Mouse (Mus musculus): ENCODE measurements at regions not wholly inside any gene's neighbourhood (a gene's known extent, or its start where the extent isn't known, plus 50 kb on each side); places are given as distances from the start of the nearest gene placed in this dataset.

DNA sequence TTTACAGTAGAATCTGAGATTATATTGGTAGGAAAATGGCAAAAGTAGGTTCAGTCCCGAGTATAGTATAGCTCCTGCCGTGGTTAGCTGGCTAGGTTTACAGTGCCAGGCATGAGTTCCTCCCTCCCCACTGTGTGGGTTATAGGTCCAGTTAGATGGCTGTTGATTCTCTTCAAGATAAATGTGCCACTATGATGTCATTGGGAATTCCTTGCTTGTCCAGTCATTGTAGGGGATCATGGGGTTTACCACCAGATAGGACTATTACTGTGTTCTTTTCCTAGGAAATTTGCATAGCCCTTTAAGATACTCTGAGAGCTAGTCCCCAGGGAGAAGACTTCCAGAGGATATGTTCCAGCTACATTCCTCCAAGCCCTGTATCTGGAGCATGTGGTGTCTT, 119.2 kb upstream of the Itga4 start:
- DNase-seq (ENCODE audit: low read depth, low spot score), result no peak

DNA sequence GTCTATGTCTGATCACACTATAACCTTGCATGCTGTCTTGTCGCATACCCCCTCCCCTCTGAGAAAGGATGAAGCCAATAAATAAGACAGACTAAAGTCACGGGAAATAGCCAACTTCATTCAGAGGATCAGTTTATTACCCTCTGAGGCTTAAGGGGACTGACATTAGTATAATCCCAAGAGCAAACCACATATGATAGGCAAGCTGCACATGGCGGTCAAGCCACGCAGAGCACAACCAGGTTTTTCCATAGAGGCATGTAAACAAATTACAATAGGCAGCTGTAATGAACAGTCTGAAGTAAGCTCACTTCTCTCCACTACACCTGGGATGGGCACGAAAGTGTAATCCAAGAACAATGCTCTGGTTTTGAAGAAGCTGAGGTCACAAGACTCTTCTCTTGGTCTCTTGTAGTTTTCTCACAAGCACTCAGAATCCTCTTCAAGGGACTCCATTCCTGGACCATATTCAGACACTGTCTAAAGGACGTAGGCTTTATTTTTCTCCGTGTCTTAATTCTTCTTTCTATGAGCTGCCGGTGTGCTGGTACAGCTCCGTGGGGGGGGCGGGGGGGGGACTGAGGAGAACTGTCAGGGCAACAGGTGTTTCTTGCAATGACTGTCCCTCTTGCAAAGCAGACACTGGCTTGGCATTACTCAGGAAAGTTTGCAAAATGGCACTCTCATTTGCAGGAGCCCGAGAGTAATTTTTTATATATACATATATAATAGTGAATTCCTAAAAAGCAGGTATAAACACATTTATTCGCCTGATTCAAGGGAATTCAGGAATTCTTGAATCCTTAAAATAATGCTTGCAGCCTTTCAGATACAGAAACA, 118.4 kb upstream of the Itga4 start:
- no peak for DNase-seq (ENCODE audit: low read depth, low spot score)

DNA sequence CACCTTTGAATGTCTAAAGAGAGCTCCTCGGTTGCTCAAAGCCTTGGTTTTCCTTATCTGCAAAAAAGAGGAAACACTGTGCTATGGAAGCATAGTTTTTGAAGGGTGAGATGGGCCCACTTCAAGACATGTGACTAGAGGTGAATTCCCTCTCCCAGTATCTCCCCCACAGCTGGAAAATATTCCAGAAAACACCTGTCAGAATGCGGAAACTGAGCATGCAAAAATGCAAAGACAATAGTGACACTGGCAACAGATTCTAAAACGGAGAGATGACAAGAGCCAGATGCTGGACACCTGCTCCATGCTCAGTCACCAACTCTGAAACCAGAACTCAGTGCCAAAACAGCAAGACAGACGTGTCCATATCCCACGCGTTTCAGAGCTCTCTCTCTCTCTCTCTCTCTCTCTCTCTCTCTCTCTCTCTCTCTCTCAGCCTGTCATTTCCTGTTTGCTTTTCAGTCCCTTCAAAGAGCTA, 117.5 kb upstream of the Itga4 start:
- DNase-seq (ENCODE audit: low read depth, low spot score), result no peak

DNA sequence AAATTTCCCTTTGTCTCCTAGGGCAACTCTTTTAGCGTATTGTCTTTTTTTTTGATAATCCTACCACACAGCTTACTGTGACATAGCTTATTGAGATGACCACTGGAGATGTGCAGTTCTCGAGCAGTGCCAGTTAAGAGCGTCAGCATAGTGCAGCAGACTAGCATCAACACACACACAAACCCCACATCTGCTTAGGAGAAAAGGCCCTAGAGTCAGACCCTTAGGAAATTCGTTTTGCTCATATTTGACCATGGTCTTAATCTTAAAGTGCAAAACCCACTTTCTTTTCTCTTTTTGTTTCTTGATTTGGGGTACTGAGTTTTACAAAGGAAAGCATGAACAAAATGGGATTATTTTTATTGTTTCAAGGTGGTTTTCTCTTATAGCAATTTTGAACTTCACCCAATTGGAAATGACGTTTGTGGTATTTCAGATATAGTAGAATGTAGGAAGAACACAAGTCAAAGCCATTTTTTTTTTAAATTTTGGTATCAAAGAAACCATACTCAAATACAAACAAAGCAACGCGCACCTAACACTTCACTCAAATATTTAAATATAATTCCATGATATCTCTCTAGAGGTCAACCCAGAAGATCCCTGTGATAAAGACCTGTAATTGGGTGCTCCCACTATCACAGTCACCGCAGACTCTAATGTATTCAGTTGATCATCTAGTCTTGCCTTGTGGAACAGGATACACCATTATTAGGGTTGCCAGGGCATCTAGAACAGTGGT, 116.7 kb upstream of the Itga4 start:
- no peak for DNase-seq (ENCODE audit: low read depth, low spot score)

DNA sequence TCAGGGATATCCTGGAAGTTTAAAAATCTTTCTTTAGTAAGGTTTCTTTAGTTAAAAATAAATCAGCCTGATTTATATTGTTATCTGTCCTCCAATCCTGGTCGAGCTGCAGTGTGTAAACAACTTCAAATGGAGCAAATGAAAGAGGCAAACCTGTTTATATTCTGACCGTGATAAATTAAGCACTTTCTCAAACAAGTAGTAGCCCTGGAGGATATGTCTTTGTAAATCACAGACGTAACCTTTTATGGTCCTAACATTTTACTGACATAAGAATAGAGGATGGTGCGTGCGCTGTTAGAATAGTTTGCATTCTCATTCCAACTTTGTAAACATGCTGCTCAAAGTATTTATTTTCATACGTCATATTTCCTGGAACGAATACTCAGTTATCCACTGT, 113.3 kb upstream of the Itga4 start:
- no peak for DNase-seq (ENCODE audit: low read depth, low spot score)

DNA sequence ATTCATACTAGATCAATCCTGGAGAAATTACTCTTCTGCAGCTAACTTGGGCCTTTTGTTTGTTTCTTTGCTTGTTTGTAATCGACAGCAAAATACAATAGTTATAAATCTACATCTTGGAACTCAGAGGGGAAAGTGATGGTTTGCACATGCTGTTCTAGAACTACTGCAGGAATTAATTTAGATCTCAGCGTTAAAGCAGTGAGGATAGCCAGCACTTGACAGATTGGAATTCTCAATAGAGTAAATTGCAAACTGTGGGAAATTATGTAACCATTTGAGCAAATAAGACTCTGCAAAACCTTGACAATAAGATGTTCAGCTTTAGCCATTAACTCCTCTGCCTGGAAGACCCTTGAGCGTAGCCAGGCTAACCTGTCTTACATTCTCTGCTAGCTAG, 112.0 kb upstream of the Itga4 start:
- DNase-seq (ENCODE audit: low read depth, low spot score), result no peak

DNA sequence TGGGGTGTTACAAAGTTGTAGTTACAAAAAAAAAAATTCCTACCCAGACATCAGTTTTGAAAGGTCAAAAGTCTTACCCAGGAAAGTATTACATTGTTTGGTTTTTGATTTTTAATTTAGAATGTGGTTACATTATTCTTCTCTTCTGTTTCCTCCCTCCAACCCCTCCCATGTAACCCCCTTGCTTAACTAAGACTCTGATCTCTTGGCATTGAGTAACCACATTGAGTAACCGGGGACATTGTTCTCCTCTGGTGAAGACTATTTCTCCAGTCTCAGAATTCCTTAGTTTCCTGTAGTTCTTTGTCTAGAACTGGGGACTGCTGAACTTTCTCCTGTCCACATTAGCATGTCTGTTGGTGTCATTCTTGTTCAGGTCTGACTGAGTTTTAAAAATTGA, 109.3 kb upstream of the Itga4 start:
- no peak for DNase-seq (ENCODE audit: low read depth, low spot score)

DNA sequence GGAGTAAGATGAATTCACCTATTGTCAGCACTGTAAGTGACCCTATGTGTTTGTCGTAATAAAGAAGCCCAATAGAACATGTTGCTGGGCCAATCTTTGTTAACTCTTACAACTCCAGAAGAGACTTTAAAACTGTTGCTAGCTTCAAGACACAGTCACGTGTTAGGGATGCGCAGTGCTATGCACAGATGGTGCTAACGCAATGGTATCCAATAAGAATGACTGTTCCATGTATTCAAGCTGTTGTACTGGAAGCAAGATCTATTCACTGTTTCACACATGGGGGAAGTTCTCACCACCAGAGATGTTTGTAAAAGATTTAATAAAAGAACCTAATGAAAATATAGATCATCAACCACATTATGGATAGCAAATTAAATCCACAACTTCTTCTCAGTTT, 108.7 kb upstream of the Itga4 start:
- no peak for DNase-seq (ENCODE audit: low read depth, low spot score)

DNA sequence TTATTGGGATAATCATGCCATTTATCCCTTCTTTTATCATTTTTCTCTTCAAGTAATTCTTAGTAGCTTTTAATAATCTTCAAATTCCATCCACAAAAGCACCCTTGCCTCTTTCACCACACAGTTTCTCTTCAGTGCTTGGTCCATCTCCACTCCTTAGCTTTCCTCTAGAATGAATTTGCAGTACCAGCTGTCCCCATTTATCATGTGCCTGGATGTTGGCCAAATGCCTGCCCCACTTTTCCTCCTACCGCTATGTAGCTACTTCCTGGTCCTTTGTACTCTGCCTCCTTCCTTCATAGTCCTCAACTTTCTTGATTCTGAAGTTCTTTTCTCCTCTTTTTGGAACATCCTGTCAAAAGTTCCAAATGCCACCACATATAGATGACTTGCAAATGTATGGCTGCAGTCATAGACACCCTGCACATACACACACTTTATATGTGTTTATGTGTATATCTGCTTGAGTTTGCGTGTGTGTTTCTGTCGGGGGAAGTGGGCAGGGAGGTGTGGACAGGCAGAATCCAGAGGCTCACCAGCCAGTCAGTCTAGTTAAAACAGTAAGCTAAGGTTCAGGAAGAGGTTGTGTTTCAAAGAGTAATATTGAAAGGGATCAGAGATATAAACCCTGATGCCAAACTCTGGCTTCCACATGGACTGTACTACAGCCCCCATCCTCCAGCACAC, 106.1 kb upstream of the Itga4 start:
- DNase-seq (ENCODE audit: low read depth, low spot score), result peak; percentile 62

DNA sequence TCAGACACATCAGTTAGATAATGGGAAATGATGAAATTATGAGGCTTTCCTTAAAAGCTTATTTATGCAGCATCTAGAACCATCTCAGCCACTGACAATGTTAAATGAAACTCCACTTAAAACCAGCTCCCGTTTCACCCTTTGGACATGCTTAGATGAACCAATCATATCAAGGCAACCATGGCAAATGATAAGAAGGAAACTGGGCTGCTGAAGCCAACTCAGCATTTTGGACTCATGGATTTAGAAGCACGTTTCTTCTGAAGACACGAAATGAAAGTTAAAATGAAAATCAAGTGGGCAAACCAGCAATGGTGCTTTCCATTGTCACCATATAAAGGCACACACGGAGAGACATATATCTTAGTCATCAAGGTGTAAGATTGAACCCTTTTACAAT, 103.6 kb upstream of the Itga4 start:
- no peak for DNase-seq (ENCODE audit: low read depth, low spot score)

DNA sequence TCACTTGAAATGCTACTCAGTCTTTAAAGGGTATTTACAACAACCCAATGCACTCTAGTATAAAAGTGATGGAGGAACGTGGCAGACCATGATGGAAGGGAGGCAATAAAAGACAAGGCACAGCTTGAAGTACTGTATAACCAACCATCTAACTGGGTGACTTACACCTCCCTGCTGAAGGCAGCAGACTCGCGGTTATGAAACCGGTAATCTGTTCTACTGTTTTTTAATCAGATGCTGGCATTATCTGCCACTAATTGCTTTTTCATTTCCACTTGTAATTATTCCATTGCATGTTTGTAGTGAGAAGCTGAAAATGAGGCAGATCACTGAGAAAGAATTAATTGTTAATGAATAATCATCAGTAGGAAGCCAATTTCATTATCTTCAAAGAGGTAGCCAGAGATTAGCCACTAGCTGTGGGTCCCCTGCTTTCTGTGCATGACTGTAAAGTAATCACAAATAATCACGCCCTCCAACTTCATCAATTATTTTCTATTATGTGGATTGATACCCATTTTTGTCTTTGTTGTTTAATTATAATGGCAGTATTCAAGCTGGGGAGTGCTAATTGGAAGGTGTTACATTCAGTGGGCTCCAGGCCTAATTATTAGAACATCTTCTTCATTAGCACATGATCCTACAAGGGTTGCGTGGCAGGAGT, 103.1 kb upstream of the Itga4 start:
- no peak for DNase-seq (ENCODE audit: low read depth, low spot score)

DNA sequence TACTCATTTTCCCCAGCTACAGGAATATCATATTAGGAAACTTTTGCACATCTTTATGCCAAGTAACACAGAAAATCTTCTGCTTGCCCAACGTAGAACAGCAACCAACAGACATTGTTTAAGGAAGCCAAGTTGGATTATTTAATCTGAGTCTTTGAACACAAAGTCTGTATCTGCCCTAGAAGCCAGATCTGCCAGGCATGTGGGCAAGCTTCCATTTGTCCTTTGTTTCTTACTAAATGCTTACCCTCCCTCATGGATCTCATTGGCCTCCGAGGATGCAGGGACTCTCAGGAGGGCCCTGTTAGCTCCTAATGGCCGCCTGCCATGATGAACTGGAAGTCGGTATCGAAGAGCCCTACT, 102.5 kb upstream of the Itga4 start:
- no peak for DNase-seq (ENCODE audit: low read depth, low spot score)

DNA sequence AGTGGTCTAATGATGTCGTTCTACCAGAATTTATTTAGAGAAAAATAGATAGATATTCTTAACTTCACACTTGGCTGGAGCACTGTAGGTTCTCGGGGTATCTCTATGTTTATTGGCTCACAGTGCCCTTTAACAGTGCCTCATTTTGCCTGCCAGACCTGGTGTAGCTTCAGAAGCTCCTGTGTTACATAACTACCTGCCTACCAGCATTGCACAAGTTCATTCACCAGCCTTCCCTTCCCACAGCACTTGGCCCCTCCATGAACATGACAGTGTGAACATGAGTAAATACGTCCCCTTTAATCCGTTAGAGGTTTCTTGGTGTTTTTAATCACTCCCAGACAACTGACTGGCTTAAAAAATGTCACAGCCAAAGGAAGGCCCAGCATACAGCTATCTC, 102.2 kb upstream of the Itga4 start:
- DNase-seq (ENCODE audit: low read depth, low spot score), result no peak

DNA sequence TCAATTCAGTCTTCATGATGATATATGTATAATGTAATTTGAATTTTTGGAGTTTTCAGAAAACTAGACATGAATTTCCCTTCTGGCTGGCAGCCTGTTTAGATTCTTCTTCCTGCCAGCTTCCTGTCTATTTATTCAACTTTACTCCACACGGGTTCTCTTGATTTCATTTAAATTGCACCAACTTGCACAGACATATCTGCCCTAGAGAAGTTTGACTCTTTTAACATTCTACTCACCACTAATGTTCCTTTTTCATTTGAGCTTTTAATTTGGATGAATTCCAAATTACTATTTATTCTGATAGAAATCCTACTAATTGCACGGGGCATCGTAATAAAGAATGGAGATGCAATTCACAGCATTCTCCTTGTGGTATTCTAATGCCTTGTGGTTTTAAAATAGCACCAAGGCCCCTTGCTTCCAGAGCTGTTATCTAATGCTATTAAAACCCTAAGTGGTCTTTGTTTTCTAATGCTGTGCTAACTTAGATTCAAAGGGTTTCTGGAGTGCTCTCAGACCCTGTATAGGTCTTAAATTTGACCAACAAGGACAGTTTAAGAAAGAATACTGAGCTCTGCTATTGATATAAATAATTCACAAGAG, 96.7 kb upstream of the Itga4 start:
- no peak for DNase-seq (ENCODE audit: low read depth, low spot score)

DNA sequence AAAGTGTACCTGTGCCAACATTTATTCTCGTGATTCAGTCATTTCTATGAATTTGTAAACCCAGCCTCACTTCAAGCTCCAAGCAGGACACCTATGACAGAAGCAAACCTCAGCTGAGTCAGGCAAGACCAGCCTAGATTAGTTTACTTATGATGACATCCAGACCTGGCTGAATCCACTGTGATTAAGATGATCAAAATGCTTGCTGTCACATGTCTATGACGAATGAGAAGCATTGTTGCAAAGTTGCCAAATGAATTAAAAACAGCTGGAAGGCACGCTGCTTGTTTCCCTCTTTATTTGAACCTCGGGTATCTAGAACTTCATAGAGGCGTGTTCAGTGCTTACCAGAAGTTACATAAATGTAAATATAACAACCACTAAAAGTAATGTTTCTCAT, 95.9 kb upstream of the Itga4 start:
- DNase-seq (ENCODE audit: low read depth, low spot score), result no peak

DNA sequence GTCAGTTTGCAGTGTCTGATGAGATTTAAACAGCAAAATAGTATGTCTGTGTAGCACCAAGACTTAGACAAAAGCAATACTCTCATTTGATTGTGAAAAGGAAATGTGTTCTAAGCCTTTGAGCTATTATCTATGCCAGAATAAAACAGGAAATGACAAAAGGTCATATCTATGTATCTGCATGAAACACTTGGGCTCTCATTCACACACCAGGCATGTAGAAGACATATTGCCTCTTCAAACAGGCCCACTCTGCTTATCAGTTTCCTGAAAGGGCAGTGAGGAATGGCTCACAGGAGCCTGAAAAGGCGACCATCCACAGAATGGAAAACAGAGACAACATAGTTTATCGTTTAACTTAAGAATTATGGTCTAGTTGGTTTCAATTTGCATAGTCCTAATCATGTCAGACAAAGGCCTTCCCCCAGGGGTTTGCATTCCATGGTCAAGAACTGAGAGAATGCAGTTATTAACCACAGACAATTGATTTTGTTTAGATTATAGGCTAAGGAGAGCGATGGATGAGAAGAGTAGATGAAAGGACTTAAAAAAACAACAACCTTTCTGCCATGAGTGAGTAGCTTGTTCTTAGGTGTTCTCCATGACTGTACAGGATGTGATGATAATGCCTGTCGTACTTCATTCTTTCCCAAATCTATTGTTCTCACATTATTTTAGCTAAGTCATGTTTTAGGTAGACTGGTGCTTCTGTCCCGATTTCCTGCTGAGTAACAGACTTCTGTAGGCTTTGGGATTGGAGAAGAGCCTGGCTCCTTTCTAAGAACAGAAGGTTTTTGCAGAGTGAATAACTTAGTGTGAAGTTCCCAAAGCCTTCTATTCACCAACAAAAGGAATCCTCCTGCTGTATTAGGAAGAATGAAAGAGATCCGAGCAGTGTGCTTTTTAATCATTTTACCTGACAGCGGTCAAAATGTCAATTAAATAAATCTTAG, 82.0 kb upstream of the Itga4 start:
- no peak for DNase-seq (ENCODE audit: low read depth, low spot score)

DNA sequence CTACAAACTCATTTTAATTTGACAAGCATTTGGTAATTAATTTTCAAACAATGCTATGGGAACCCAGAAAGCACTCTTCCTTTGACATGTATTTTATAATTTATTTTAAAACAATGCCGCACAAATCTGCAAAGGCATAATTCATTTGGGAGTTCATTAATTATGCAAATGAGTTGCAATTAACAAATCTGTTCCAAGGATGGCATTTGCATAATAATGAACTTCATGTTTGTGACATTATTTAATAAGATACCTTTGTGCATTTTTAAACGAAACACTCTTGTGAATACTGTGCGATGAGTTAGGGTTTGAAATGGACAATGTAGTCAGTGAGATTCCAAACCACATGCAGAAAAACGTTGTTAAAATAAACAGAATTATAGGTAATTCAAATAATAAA, 80.9 kb upstream of the Itga4 start:
- no peak for DNase-seq (ENCODE audit: low read depth, low spot score)

DNA sequence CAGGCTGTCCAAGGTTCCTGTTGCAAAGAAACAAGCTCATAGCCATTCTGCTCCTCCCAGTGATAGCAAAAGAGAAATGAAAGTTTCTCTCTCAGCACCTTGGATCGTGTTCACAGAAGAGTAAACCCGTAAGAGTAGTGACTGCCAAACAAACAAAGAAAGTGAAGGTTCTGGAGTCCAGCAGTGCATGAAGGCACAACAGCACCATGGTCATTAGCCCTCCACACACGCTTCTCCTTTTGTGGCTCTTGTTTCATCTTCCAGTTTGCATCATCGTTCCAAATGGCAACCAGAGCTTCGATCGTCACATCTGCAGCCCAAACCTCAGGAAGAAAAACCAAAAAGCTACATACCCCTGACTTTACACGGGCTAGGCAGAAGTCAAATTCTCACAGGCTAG, 74.4 kb upstream of the Itga4 start:
- DNase-seq (ENCODE audit: low read depth, low spot score), result no peak

DNA sequence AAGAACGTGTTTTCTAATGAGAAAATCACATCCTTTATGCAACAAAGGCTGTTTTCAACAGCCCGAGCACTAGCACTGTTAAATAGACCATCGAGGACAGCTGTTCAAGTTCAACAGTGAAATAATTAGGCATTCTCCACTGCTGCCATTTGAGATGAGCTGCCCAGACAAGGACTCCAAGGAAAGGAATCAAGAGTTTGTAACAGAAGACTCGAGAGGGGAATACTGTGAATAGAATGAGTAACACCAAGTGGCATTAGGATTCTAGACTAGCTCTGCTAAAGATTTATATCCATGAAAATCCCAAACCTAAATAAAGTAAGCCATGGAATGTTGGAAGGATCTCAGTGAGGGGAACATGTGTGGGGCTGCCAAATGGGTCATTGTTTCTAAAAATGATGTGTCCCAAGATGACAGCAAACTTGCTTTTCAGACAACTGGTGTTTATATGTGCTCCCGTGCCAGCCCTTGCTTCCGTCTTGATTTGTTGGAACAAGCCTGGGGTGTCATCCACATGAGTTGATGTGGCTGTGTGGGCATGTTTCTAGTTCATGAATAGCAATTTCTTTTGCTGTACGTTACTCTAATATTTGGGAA, 72.1 kb upstream of the Itga4 start:
- no peak for DNase-seq (ENCODE audit: low read depth, low spot score)
